Mouse (Mus musculus): ENCODE measurements around the gene H2-Eb1.

The H2-Eb1 gene

GRCm38 (mm10) chr17:34305380-34306030 is at the start of gene H2-Eb1:
TSS of gene H2-Eb1 (plus strand) at chr17:34305867.
- DNase-seq (ENCODE audit: low read depth) = peak; percentile 46

GRCm38 (mm10) chr17:34256501-34256900 is 49.2 kb upstream of the H2-Eb1 start:
- DNase-seq (ENCODE audit: low read depth) = no peak

GRCm38 (mm10) chr17:34257594-34258375 is 47.9 kb upstream of the H2-Eb1 start, which contains the start of gene H2-Ab1:
TSS of gene H2-Ab1 (plus strand) at chr17:34257689.
- peak; percentile 21 for DNase-seq (ENCODE audit: low read depth)

- no peak for DNase-seq (ENCODE audit: low read depth)
Observed at GRCm38 (mm10) chr17:34260551-34260950, 45.1 kb upstream of the H2-Eb1 start.

- DNase-seq (ENCODE audit: low read depth) = peak; percentile 39
Observed at GRCm38 (mm10) chr17:34261502-34261901, 44.2 kb upstream of the H2-Eb1 start.

- DNase-seq (ENCODE audit: low read depth) = peak; percentile 51
Observed at GRCm38 (mm10) chr17:34263068-34263467, 42.6 kb upstream of the H2-Eb1 start.

- DNase-seq (ENCODE audit: low read depth) = no peak
Observed at GRCm38 (mm10) chr17:34263811-34264371, 41.8 kb upstream of the H2-Eb1 start.

GRCm38 (mm10) chr17:34264452-34265351 is 41.0 kb upstream of the H2-Eb1 start:
- DNase-seq (ENCODE audit: low read depth) = no peak

GRCm38 (mm10) chr17:34268262-34268661 is 37.4 kb upstream of the H2-Eb1 start:
- DNase-seq (ENCODE audit: low read depth) = no peak

GRCm38 (mm10) chr17:34268748-34269147 is 36.9 kb upstream of the H2-Eb1 start:
- no peak for DNase-seq (ENCODE audit: low read depth)

- DNase-seq (ENCODE audit: low read depth) = no peak
Observed at GRCm38 (mm10) chr17:34269817-34270216, 35.9 kb upstream of the H2-Eb1 start.

- no peak for DNase-seq (ENCODE audit: low read depth)
Observed at GRCm38 (mm10) chr17:34270230-34270629, 35.4 kb upstream of the H2-Eb1 start.

GRCm38 (mm10) chr17:34270940-34271339 is 34.7 kb upstream of the H2-Eb1 start:
- DNase-seq (ENCODE audit: low read depth) = no peak

GRCm38 (mm10) chr17:34272102-34272501 is 33.6 kb upstream of the H2-Eb1 start:
- no peak for DNase-seq (ENCODE audit: low read depth)

- no peak for DNase-seq (ENCODE audit: low read depth)
Observed at GRCm38 (mm10) chr17:34280499-34281038, 25.1 kb upstream of the H2-Eb1 start.

GRCm38 (mm10) chr17:34281836-34282235 is 23.8 kb upstream of the H2-Eb1 start:
- DNase-seq (ENCODE audit: low read depth) = no peak

GRCm38 (mm10) chr17:34285371-34285770 is 20.3 kb upstream of the H2-Eb1 start:
- no peak for DNase-seq (ENCODE audit: low read depth)

- no peak for DNase-seq (ENCODE audit: low read depth)
Observed at GRCm38 (mm10) chr17:34285848-34286247, 19.8 kb upstream of the H2-Eb1 start.

GRCm38 (mm10) chr17:34286501-34286900 is 19.2 kb upstream of the H2-Eb1 start:
- no peak for DNase-seq (ENCODE audit: low read depth)

GRCm38 (mm10) chr17:34286999-34287398 is 18.7 kb upstream of the H2-Eb1 start:
- no peak for DNase-seq (ENCODE audit: low read depth)

- DNase-seq (ENCODE audit: low read depth) = peak; percentile 76
Observed at GRCm38 (mm10) chr17:34287648-34288047, 18.0 kb upstream of the H2-Eb1 start, which contains the start of gene H2-Aa. TSS of gene H2-Aa (minus strand) at chr17:34287823.

GRCm38 (mm10) chr17:34288131-34288530 is 17.5 kb upstream of the H2-Eb1 start:
- DNase-seq (ENCODE audit: low read depth) = no peak
